Mouse (Mus musculus) v-Abl transformed pro-B cells (cell line): ENCODE data around the gene Tdrd6.

Experiments
- in situ Hi-C, 2 experiments: fragments of 400-800 bp; cut with MboI; formaldehyde crosslinking; loops; one replicate each; pipeline ENCODE4 v1.15.1; 2025; ENCODE audit not compliant: unreplicated experiment in 2 of 2

Tdrd6 gene

DNA sequence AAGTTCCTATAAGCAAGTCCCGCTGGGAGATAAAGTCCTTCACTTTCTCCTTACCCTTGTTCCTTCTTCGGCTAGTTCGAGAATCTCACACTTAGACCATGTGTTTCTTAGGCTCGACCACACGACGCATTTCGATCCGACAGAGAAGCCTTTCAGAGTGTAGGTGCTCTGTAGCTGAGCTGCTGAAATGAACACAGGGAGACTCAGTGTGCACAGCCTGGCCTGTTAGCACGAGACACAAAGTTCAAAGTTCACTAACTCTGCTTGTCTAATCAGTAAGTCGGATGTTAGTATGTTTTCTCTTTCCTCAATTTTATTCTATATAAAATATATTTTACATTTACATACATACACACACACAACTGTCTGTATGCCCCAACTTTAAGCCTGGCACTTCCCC is 8.0 kb downstream of the Tdrd6 start:
- in situ Hi-C loops: no loop called here

DNA sequence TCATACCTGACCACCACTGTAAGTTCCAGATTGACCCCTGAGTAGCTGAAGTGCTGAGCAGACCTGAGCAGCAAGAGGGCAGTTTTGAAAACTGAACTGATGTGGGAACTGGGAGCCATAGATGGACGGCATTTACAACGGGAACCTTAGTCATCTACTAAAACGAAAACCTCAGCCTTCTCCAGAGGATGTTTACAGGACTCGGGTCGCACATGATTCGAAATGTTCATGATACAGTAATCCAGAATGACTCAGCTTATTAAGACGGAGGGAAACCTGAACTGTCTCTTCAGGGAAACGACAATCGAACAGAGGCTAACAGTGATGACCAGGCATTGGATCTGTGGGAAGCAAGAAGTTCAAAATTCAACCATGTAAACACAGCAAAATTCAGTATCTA is 10.9 kb downstream of the Tdrd6 start:
- in situ Hi-C loops: no loop called here

DNA sequence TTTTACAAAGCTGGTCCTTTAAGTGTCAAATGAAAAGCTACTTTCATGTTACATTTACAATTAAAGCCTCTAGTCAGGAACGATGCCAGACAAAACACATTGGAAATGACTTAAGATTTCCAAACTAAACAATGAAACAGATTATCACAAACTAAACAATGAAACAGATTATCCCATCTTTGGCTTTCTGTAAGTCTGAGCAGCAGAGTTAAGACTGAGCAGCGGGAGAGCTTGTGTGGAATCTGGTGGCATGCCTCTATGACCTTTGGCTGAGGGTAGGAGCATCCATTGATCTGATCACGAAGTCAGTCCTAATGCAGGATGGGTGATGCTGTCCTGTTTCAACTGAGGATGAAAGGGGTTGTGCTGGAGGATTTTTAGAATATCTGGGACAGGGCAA is 17.9 kb downstream of the Tdrd6 start:
- in situ Hi-C loops: loop anchor here (5.0 kb wide), 2 partner anchors 350 to 600 kb away; no protein-coding TSS in a partner anchor

- in situ Hi-C loops: loop anchor here (5.0 kb wide), 2 partner anchors 349 to 599 kb away; no protein-coding TSS in a partner anchor
These were observed 18.5 kb downstream of the Tdrd6 start for GRCm38 (mm10) chr17:43611586-43611985.

- in situ Hi-C loops: loop anchor here (5.0 to 10.0 kb wide), 4 partner anchors 89 to 622 kb away; no protein-coding TSS in a partner anchor
These were observed 23.4 kb downstream of the Tdrd6 start for GRCm38 (mm10) chr17:43606704-43607103.

GRCm38 (mm10) chr17:43598706-43599105 is 31.4 kb downstream of the Tdrd6 start:
- in situ Hi-C loops: no loop called here

DNA sequence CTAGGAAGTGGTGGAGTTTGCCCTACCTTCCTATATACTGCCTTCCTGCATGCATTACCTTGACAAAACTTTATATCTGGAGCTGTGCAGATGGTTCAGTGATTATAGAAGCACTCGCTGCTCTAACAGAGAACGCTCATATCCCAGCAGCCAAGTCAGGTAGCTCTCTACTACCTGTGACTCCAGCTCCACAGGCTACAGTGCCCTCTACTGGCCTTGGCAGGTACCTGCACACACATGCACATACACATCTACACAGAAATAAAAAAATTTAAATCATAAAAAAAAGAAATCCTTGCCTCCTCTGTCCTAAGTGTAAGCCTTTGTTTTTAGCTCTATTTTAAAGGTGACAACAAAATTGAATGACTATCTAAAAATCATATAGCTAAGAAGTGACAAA is 32.4 kb downstream of the Tdrd6 start:
- in situ Hi-C loops: no loop called here

DNA sequence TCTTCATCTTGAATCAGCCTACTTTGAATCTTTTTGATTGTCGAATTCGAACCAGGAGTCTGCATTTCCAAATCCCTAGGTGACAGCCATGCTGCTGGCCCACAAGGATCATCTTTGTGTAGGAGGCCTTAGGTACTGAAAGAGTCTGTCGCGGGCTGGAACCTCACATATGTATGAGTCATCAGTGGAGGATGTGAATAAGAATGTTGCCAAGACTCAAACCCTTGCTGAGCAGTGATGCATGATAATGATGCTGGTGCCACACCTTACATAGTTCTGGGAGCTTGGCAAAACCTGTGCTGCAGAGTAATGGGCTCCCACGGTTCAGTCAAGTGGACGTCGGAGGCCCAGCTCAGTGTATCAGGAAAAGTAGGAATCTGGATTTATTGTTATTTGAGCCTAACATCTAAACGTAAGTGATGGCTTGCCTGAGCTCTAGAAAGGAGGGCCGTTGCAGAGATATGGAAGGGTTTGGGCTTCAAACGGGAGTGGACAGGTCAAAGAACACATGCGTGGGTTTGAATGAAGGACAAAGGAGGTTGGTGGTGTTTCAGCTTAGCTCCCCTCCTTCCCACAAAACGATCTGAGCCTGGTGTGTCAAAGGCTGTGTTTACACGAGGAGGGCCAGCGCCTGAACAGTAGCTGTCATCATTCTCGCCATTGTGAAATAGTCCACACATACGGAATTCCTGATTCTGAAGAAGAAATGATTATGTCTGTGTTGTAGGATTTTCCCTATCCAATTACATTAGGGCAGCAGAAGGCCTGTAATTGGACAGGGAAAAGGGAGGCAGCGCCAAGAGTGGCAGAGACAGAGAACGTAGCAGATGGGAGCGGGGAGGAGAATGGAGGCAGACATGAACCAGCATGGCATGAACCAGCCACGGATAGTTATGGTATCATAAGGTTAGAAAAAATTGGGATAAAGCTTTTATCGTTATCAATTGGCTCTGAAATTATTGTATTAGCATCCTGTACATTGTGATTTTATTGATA is 37.5 kb downstream of the Tdrd6 start:
- in situ Hi-C loops: no loop called here

- in situ Hi-C loops: no loop called here
These were observed 39.6 kb downstream of the Tdrd6 start for GRCm38 (mm10) chr17:43590531-43590930.

- in situ Hi-C loops: no loop called here
These were observed 40.3 kb downstream of the Tdrd6 start for GRCm38 (mm10) chr17:43589750-43590149.

GRCm38 (mm10) chr17:43587278-43587677 is 42.8 kb downstream of the Tdrd6 start:
- in situ Hi-C loops: no loop called here

DNA sequence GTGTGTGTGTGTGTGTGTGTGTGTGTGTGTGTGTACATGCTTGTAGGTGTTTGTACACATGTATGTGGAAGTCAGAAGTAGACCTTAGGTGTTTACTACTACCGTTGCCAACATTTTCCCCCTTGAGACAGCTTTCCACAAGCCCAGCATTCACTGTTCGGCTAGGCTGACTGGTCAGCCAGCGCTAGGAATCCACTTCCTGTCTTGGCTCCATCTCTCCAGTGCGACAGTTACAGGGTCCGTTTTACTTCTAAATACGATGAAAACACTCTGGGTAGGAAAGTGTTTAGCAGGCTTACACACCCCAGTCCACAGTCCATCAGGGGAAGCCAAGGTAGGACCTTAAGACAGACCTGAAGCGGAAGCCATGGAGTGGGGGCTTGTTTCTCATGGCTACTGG is 45.3 kb downstream of the Tdrd6 start:
- in situ Hi-C loops: no loop called here

DNA sequence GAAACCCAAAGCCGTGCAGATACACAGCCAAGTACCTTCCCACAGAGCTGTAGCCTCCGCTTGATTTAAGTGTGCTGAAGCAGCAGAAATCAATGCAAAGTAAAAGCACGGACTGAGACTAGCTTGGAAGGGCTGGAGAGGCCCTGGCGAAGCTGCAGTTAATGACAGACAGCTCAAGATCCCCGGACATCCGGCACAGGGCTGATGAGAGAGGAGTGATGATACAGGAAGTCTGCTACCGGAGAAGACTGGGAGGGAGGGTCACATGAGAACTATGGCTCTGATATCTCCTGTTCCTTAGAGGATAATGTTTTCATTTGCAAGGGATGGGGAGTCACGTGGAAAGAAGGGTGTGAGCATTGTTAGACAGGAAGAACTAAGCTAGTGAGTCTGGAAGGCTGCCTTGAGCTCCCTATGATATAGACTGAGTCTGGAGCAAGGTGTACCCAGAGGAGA is 49.1 kb downstream of the Tdrd6 start:
- in situ Hi-C loops: no loop called here

- in situ Hi-C loops: no loop called here
These were observed 49.6 kb downstream of the Tdrd6 start for GRCm38 (mm10) chr17:43580456-43580855.

DNA sequence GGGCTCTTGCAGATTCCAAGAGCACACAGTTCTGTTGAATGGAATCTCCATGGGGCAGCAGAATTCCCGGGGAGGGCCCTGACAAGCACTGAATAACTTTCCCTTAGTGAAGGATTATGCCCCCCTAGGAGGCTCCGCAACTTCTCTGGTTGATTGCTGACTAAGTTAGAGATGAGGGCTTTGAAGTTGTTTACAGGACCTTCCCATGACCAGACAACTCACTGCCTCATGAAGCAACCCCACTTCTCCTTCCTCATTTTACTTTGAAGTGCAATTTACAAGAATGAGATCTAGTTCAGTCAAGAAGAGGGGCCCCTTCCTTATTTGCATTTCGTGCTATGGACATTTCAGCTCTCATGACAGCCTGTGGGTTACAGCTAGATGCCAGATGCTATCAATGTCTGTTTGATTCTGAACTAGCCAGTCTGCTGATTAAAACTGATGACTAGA is 56.5 kb downstream of the Tdrd6 start:
- in situ Hi-C loops: no loop called here

DNA sequence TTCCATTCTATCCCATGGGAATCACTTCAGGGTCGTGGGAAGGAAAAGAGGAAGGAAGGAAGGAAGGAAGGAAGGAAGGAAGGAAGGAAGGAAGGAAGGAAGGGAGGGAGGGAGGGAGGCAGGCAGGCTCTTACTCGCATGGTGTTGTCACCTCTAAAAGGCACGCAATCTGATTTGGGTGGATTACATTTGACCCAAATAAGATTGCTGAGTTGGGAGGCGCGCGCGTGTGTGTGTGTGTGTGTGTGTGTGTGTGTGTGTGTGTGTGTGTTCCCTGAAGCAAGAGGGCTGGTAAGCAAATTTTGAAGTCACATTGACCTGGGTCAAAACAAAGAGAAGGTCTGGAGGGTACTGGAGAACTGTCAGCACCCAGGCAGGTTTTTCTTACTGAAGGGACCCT is 60.8 kb downstream of the Tdrd6 start:
- in situ Hi-C loops: no loop called here

GRCm38 (mm10) chr17:43567992-43568888 is 61.9 kb downstream of the Tdrd6 start, which contains the start of gene Pla2g7:
Gene Pla2g7 (plus strand): TSS chr17:43568098.
- in situ Hi-C loops: no loop called here

GRCm38 (mm10) chr17:43567593-43567991 is 62.5 kb downstream of the Tdrd6 start:
- in situ Hi-C loops: no loop called here
